Mouse (Mus musculus) lung, embryonic 14.5 days (tissue): ENCODE measurements at regions not wholly inside any gene's neighbourhood (a gene's known extent, or its start where the extent isn't known, plus 50 kb on each side); places are given as distances from the start of the nearest gene placed in this dataset.

Experiments used
- ATAC-seq: fragments of 200-750 bp; cut with Nextera tagmentation; 2 replicates; pipeline ENCODE4 v1.8.0; 2017; ENCODE audit warnings: mild to moderate bottlenecking, moderate TSS enrichment, moderate library complexity; ENCODE audit not compliant: insufficient read depth
- DNase-seq: peaks from one replicate; pipeline ENCODE4 v3.0.0-alpha.2; 2015
- H3K27ac ChIP-seq: fragments of 300-500 bp; sonication (generic); 2 replicates; pipeline ENCODE4 v1.5.1; 2014; ENCODE audit warnings: low read depth, mild to moderate bottlenecking, moderate library complexity
- H3K27me3 ChIP-seq: fragments of 300-500 bp; sonication (generic); 2 replicates; pipeline ENCODE4 v1.6.1; 2014; ENCODE audit warnings: low read length, control low read depth; ENCODE audit not compliant: insufficient read depth
- H3K36me3 ChIP-seq: fragments of 300-500 bp; sonication (generic); 2 replicates; pipeline ENCODE4 v1.6.1; 2014; ENCODE audit warnings: control low read depth; ENCODE audit not compliant: insufficient read depth
- H3K4me1 ChIP-seq: fragments of 300-500 bp; sonication (generic); 2 replicates; pipeline ENCODE4 v1.6.1; 2014; ENCODE audit warnings: antibody characterized with exemption, control low read depth; ENCODE audit not compliant: insufficient read depth
- H3K4me2 ChIP-seq: fragments of 300-500 bp; sonication (generic); 2 replicates; pipeline ENCODE4 v1.6.1; 2014; ENCODE audit warnings: mild to moderate bottlenecking
- H3K4me3 ChIP-seq: fragments of 300-500 bp; sonication (generic); 2 replicates; pipeline ENCODE4 v1.5.1; 2014; ENCODE audit warnings: low read depth, low read length
- H3K9ac ChIP-seq: fragments of 300-500 bp; sonication (generic); 2 replicates; pipeline ENCODE4 v1.6.1; 2014
- H3K9me3 ChIP-seq: fragments of 300-500 bp; sonication (generic); 2 replicates; pipeline ENCODE4 v1.6.1; 2016; ENCODE audit warnings: low read depth, low read length, control low read depth
- CTCF ChIP-seq: IDR thresholded peaks from 2 replicates; pipeline ENCODE4 v1.5.1; 2016; ENCODE audit warnings: antibody characterized with exemption, low read depth
- WGBS: fragments of 180-500 bp; shearing (Covaris S2); extraction: QIAGEN DNeasy Blood & Tissue Kit; methylation state at CpG from one replicate; pipeline ENCODE4 v1.1.7; 2014; 5-methylcytosine and 5-hydroxymethylcytosine counted together

DNA sequence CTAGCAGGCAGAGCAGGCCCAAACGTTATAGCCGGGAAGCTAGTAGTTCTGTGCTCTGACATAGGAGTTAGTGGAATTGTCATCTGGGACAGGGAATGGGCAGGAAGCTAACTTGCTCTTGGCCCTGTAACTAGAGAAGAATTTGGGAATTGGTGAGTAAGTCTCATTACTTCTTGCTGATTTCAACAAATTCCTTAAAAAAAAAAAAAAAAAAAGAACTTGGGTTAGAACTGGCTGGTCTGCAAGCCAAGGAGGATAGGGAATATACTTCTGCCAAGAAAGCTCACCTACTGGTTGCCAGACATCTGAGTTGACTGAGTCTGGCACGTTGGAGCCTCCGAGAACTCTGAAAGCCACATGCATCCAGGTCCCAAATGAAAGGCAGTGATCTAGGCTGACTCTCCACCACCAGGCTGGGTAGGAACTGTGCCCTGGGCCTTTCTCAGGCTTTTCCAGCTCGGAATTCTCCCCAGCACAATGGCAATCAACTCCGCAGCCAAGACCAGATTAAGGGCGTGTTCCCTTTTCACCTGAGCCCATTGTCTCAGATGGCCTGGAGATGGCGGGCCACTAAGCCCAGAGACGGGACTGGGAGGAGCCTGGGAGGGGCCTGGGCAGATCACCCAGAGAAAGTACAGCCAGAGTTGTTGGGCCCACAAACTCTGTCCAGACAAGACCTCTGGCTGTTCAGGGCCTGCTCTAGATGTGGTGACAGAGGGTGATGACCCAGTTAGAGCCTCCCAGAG is 155.9 kb upstream of the Haao start:
- Histone ChIP-seq H3K4me1 (0 out of 2 replicates have a peak, but pooled peaks cover 2% of the 10 kb centered on the region), H3K9ac (0 out of 2 replicates have a peak overlapping the region, but pooled peaks have one; percentile 11), H3K4me3 (no peak overlapping the region), H3K27ac (peak overlapping the region; percentile 80), H3K9me3 (no peaks in the 10 kb centered on the region), H3K36me3 (no peaks in the 10 kb centered on the region), H3K27me3 (no peaks in the 10 kb centered on the region), H3K4me2 (peak overlapping the region; percentile 35; the same call in 1 of the 2 replicates)
- 61% methylated on average over 9 of the region's 9 CpGs for WGBS
- DNase-seq = no peak
- ATAC-seq = no peak
- TF ChIP-seq CTCF = no peak

DNA sequence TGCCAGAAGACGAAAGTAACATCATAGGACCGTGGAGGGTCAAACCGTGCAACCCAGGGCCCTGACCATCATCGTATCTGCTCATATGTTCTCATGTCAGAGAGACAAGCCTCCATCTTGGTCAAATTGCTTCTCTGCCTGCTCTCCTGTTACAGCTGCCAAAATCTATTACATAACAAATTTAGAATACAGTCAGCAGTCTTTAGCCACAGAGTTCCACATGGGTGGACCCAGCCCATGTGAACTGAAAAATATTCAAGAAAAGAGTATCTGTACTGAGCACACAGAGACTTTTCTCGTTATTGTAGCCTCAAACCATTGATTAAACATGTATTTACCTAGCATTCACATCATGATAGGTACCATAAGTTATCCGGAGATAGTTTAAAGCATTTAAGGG is 155.2 kb upstream of the Haao start:
- no peaks in the 10 kb centered on the region for H3K36me3 ChIP-seq
- no peak for ATAC-seq
- H3K4me2 ChIP-seq = no peak overlapping the region
- 0 out of 2 replicates have a peak, but pooled peaks cover 2% of the 10 kb centered on the region for H3K4me1 ChIP-seq
- H3K9me3 ChIP-seq = no peaks in the 10 kb centered on the region
- WGBS = 85% methylated on average over 6 of the region's 6 CpGs
- H3K9ac ChIP-seq = no peak overlapping the region
- no peak for TF ChIP-seq CTCF
- no peak overlapping the region for H3K27ac ChIP-seq
- H3K4me3 ChIP-seq = no peak overlapping the region
- DNase-seq = no peak
- no peaks in the 10 kb centered on the region for H3K27me3 ChIP-seq

DNA sequence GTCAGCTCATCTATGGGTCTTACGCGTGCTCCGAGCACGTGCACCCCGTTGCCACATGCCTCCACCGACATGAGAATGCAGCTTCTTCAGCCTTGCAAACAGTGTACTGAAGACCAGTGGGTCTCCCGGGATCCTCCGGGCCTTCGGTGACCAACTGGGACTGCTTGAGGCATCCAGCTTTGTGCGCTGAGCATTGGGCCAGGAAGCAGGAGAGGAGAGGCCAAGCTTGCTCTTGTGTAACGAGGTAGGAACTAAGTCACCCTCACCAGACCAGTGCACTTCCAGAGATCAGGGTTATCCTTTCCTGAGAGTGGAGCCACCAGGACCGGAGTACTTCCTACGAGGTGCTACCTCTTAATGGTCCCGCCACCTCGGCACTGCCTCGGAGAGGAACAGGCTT is 154.6 kb upstream of the Haao start:
- ATAC-seq (no peak), DNase-seq (no peak)
- no peak for TF ChIP-seq CTCF
- H3K27me3 ChIP-seq = no peaks in the 10 kb centered on the region
- H3K9me3 ChIP-seq = no peaks in the 10 kb centered on the region
- no peak overlapping the region for H3K27ac ChIP-seq
- 0 out of 2 replicates have a peak, but pooled peaks cover 2% of the 10 kb centered on the region for H3K4me1 ChIP-seq
- H3K4me3 ChIP-seq = no peak overlapping the region
- WGBS = 91% methylated on average over 16 of the region's 16 CpGs
- H3K9ac ChIP-seq = no peak overlapping the region
- H3K4me2 ChIP-seq = no peak overlapping the region
- H3K36me3 ChIP-seq = no peaks in the 10 kb centered on the region

GRCm38 (mm10) chr17:84000115-84000514 is 152.4 kb upstream of the Haao start:
- Histone ChIP-seq H3K4me3 (no peak overlapping the region), H3K27me3 (no peaks in the 10 kb centered on the region), H3K9me3 (no peaks in the 10 kb centered on the region), H3K4me1 (0 out of 2 replicates have a peak, but pooled peaks cover 2% of the 10 kb centered on the region), H3K4me2 (peak overlapping the region; percentile 13; the same call in 1 of the 2 replicates), H3K36me3 (no peaks in the 10 kb centered on the region), H3K27ac (peak overlapping the region; percentile 80), H3K9ac (no peak overlapping the region)
- WGBS = 54% methylated on average over 6 of the region's 6 CpGs
- no peak for DNase-seq
- no peak for ATAC-seq
- no peak for TF ChIP-seq CTCF

DNA sequence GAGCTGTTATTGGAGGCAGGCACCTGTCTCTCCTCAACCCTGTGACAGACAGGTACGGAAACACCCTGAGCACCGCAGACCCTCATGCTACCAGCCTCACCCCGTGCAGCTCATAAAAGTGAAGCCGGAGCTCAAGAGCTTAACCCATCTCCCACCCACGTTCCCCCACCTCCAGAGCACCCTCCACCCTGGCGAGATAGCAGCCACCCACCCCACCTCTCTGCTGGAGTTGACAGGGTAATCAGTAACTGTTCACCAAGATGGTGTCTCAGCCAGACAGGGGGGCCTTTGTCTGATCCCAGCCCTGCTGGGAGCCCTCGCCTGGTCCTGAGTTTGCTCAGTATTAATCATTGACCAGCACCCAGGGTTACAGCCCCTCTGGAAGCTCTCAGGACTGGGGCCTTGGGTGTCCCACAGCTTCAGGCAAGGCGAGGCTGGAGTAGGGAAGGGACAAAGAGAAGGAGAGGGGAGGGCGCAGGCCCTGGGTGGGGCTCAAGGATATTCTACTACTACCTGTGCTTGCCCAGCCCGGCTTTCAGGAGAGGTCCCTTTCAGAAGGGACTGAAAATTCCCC is 151.3 kb upstream of the Haao start:
- 0 out of 2 replicates have a peak, but pooled peaks cover 2% of the 10 kb centered on the region for H3K4me1 ChIP-seq
- no peaks in the 10 kb centered on the region for H3K9me3 ChIP-seq
- TF ChIP-seq CTCF = no peak
- peak; percentile 91 for ATAC-seq
- no peak overlapping the region for H3K9ac ChIP-seq
- peak; percentile 70 for DNase-seq
- H3K4me2 ChIP-seq = peak overlapping the region; percentile 27; the same call in 1 of the 2 replicates
- H3K27ac ChIP-seq = peak overlapping the region; percentile 80
- no peaks in the 10 kb centered on the region for H3K27me3 ChIP-seq
- no peaks in the 10 kb centered on the region for H3K36me3 ChIP-seq
- WGBS = 61% methylated on average over 10 of the region's 10 CpGs
- H3K4me3 ChIP-seq = no peak overlapping the region

- TF ChIP-seq CTCF = no peak
- Histone ChIP-seq H3K4me3 (no peak overlapping the region), H3K9ac (no peak overlapping the region), H3K4me2 (peak overlapping the region; percentile 27; the same call in 1 of the 2 replicates), H3K9me3 (no peaks in the 10 kb centered on the region), H3K4me1 (no peaks in the 10 kb centered on the region), H3K27ac (peak overlapping the region; percentile 80), H3K27me3 (no peaks in the 10 kb centered on the region), H3K36me3 (no peaks in the 10 kb centered on the region)
- ATAC-seq (no peak), DNase-seq (no peak)
- 72% methylated on average over 7 of the region's 7 CpGs for WGBS
These were observed 150.6 kb upstream of the Haao start for GRCm38 (mm10) chr17:83998341-83998740.

DNA sequence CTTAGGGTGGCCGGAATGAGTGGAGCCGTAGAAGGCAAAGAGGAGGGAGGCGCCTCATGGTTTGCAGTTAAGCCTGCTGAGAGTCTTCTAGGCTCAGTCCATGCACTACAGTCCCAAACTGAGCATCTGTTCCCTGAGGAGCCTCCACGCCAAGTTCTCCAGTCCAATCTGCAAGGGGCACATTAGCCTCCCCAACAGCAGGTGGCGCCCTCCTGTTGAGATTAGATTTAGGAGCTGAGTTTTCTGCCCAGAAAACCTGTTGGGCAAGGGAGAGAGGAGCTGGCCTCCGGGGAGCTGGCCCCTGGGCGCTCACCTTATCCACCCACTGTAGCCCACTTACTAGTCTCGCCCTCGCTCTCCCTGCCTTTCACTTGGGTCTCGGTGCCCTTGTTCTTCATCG is 150.0 kb upstream of the Haao start:
- 79% methylated on average over 11 of the region's 11 CpGs for WGBS
- H3K36me3 ChIP-seq = no peaks in the 10 kb centered on the region
- H3K4me3 ChIP-seq = no peak overlapping the region
- H3K4me2 ChIP-seq = no peak overlapping the region
- DNase-seq (peak; percentile 85), ATAC-seq (no peak)
- no peaks in the 10 kb centered on the region for H3K27me3 ChIP-seq
- peak overlapping the region; percentile 80 for H3K27ac ChIP-seq
- TF ChIP-seq CTCF = peak; percentile 76
- no peaks in the 10 kb centered on the region; the same call in 1 of the 2 replicates for H3K4me1 ChIP-seq
- H3K9me3 ChIP-seq = no peaks in the 10 kb centered on the region
- H3K9ac ChIP-seq = no peak overlapping the region
